Mouse (Mus musculus): ENCODE results near the gene Vgll4. TPM values are rescaled to one million over a fixed set of nuclear protein-coding genes. Genes with fewer than 3 reads are reported as not detected.

Vgll4 gene
- polyA plus RNA-seq, 2 experiments, result 4.6 to 5.5 TPM

GRCm38 (mm10) chr6:115010304-115010703, 40.5 kb upstream of the Vgll4 start:
- Histone ChIP-seq H3K9me3 (ENCODE audit: control insufficient read depth, low read length) (no peaks in the 10 kb centered on the region), H3K4me3 (ENCODE audit: insufficient read depth in 1 of 2, low read depth in 2 of 2, low read length in 2 of 2) (no peak overlapping the region), H3K27me3 (ENCODE audit: control insufficient read depth, insufficient read depth, low read length) (no peaks in the 10 kb centered on the region), H3K9ac (replicated peaks) (no peak overlapping the region), H3K27ac (no peak overlapping the region), H3K4me2 (ENCODE audit: low read depth) (no peak overlapping the region), H3K4me1 (replicated peaks; ENCODE audit: control insufficient read depth in 2 of 2, insufficient read depth in 2 of 2, low read length in 1 of 2) (no peaks in the 10 kb centered on the region), H3K36me3 (replicated peaks; ENCODE audit: control insufficient read depth, insufficient read depth, low read depth) (no peaks in the 10 kb centered on the region; the same call in 1 of the 2 replicates)
- ATAC-seq (ENCODE audit: insufficient read depth), result no peak
- DNase-seq (ENCODE audit: low read depth in 3 of 3, low spot score in 3 of 3), result no peak
- WGBS (ENCODE audit: insufficient replicate concordance), result 79% methylated on average over 9 of the region's 9 CpGs
- TF ChIP-seq CTCF (IDR thresholded peaks at IDR 0.05; ENCODE audit: low read depth) (no peak), EP300 (IDR thresholded peaks at IDR 0.05; ENCODE audit: low read depth) (no peak)

GRCm38 (mm10) chr6:115007728-115008127, 37.9 kb upstream of the Vgll4 start:
- TF ChIP-seq EP300 (IDR thresholded peaks at IDR 0.05; ENCODE audit: low read depth) (no peak), CTCF (IDR thresholded peaks at IDR 0.05; ENCODE audit: low read depth) (peak; percentile 94)
- 42% methylated on average over 5 of the region's 5 CpGs for WGBS (ENCODE audit: insufficient replicate concordance)
- Histone ChIP-seq H3K27ac (no peak overlapping the region), H3K9ac (replicated peaks) (no peak overlapping the region), H3K9me3 (ENCODE audit: control insufficient read depth, low read length) (no peaks in the 10 kb centered on the region), H3K4me2 (ENCODE audit: low read depth) (no peak overlapping the region), H3K36me3 (replicated peaks; ENCODE audit: control insufficient read depth, insufficient read depth, low read depth) (no peaks in the 10 kb centered on the region), H3K4me3 (ENCODE audit: insufficient read depth in 1 of 2, low read depth in 2 of 2, low read length in 2 of 2) (no peak overlapping the region), H3K4me1 (replicated peaks; ENCODE audit: control insufficient read depth in 2 of 2, insufficient read depth in 2 of 2, low read length in 1 of 2) (no peaks in the 10 kb centered on the region), H3K27me3 (ENCODE audit: control insufficient read depth, insufficient read depth, low read length) (no peaks in the 10 kb centered on the region)
- DNase-seq (ENCODE audit: low read depth in 3 of 3, low spot score in 3 of 3) (peak; percentile 10 to 22 (median 14)), ATAC-seq (ENCODE audit: insufficient read depth) (no peak)

DNA sequence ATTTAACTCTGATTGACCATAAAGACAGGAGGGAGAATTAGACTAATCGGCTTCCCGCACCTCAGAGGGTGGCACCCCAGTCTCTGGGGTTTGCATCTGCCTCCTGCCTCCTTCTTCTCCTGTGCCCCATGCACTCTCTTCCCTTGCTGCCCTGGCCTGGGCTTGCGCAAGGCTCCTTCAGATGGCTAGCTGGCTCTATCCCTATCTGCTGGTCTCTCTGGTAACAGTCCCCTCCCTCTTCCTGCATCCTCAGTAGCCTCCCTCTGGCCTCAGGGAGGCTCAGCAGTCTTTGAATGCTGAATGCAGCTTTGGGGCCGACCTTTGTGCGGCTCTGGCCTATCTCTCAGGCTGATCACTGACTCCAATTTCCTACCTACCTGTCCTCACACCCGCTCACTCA, 37.2 kb upstream of the Vgll4 start:
- Histone ChIP-seq H3K36me3 (replicated peaks; ENCODE audit: control insufficient read depth, insufficient read depth, low read depth) (no peaks in the 10 kb centered on the region), H3K9me3 (ENCODE audit: control insufficient read depth, low read length) (no peaks in the 10 kb centered on the region), H3K4me3 (ENCODE audit: insufficient read depth in 1 of 2, low read depth in 2 of 2, low read length in 2 of 2) (no peak overlapping the region), H3K4me2 (ENCODE audit: low read depth) (no peak overlapping the region), H3K9ac (replicated peaks) (no peak overlapping the region), H3K27me3 (ENCODE audit: control insufficient read depth, insufficient read depth, low read length) (no peaks in the 10 kb centered on the region), H3K4me1 (replicated peaks; ENCODE audit: control insufficient read depth in 2 of 2, insufficient read depth in 2 of 2, low read length in 1 of 2) (no peaks in the 10 kb centered on the region), H3K27ac (no peak overlapping the region)
- no peak for TF ChIP-seq EP300 (IDR thresholded peaks at IDR 0.05; ENCODE audit: low read depth)
- no peak for TF ChIP-seq CTCF (IDR thresholded peaks at IDR 0.05; ENCODE audit: low read depth)
- DNase-seq (ENCODE audit: low read depth in 3 of 3, low spot score in 3 of 3), result no peak
- WGBS (ENCODE audit: insufficient replicate concordance), result 51% methylated on average over 6 of the region's 6 CpGs
- no peak for ATAC-seq (ENCODE audit: insufficient read depth)

DNA sequence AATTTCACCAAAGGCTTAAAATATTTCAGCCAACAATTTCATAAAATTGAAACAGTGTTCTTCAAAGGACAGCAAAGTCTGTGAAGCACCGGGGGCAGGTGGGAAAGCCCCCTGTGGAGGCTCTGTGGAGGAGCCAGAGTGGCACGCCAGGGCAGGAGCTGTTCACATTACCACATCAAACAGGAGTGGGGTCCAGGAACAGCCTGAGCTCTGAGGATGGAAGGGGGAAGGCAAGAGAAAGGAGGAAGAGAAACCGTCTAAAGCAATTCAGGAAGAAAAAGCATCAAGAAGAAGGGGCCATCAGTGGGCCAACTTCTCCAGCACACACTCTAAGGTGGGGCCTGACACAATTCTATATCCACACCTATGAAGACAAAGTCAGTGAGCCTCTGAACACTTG, 36.3 kb upstream of the Vgll4 start:
- WGBS (ENCODE audit: insufficient replicate concordance), result 55% methylated on average over 3 of the region's 3 CpGs
- no peak for DNase-seq (ENCODE audit: low read depth in 3 of 3, low spot score in 3 of 3)

GRCm38 (mm10) chr6:115005351-115005890, 35.6 kb upstream of the Vgll4 start:
- H3K4me2 ChIP-seq (ENCODE audit: low read depth), result no peak overlapping the region
- H3K36me3 ChIP-seq (replicated peaks; ENCODE audit: control insufficient read depth, insufficient read depth, low read depth), result no peaks in the 10 kb centered on the region
- no peak overlapping the region for H3K4me3 ChIP-seq (ENCODE audit: insufficient read depth in 1 of 2, low read depth in 2 of 2, low read length in 2 of 2)
- no peaks in the 10 kb centered on the region for H3K4me1 ChIP-seq (replicated peaks; ENCODE audit: control insufficient read depth in 2 of 2, insufficient read depth in 2 of 2, low read length in 1 of 2)
- no peaks in the 10 kb centered on the region for H3K9me3 ChIP-seq (ENCODE audit: control insufficient read depth, low read length)
- no peak overlapping the region for H3K27ac ChIP-seq
- H3K9ac ChIP-seq (replicated peaks), result no peak overlapping the region
- no peak for TF ChIP-seq EP300 (IDR thresholded peaks at IDR 0.05; ENCODE audit: low read depth)
- TF ChIP-seq CTCF (IDR thresholded peaks at IDR 0.05; ENCODE audit: low read depth), result no peak
- no peaks in the 10 kb centered on the region for H3K27me3 ChIP-seq (ENCODE audit: control insufficient read depth, insufficient read depth, low read length)
- DNase-seq (ENCODE audit: low read depth in 3 of 3, low spot score in 3 of 3) (no peak), ATAC-seq (ENCODE audit: insufficient read depth) (no peak)
- 69% methylated on average over 8 of the region's 8 CpGs for WGBS (ENCODE audit: insufficient replicate concordance)

More for the DNA sequence above, 36.3 kb upstream of the Vgll4 start:
- H3K4me1 ChIP-seq (replicated peaks; ENCODE audit: control insufficient read depth in 2 of 2, insufficient read depth in 2 of 2, low read length in 1 of 2), result no peaks in the 10 kb centered on the region
- ATAC-seq (ENCODE audit: insufficient read depth), result no peak
- H3K27ac ChIP-seq, result no peak overlapping the region
- TF ChIP-seq CTCF (IDR thresholded peaks at IDR 0.05; ENCODE audit: low read depth) (no peak), EP300 (IDR thresholded peaks at IDR 0.05; ENCODE audit: low read depth) (no peak)
- no peak overlapping the region for H3K4me3 ChIP-seq (ENCODE audit: insufficient read depth in 1 of 2, low read depth in 2 of 2, low read length in 2 of 2)
- H3K36me3 ChIP-seq (replicated peaks; ENCODE audit: control insufficient read depth, insufficient read depth, low read depth), result no peaks in the 10 kb centered on the region
- H3K9me3 ChIP-seq (ENCODE audit: control insufficient read depth, low read length), result no peaks in the 10 kb centered on the region
- H3K27me3 ChIP-seq (ENCODE audit: control insufficient read depth, insufficient read depth, low read length), result no peaks in the 10 kb centered on the region
- H3K4me2 ChIP-seq (ENCODE audit: low read depth), result no peak overlapping the region
- no peak overlapping the region for H3K9ac ChIP-seq (replicated peaks)

Measured in liver, embryonic 14.5 days (tissue).